Mouse (Mus musculus): ENCODE results near the gene Il13ra1. TPM values are rescaled to one million over a fixed set of nuclear protein-coding genes. Genes with fewer than 3 reads are reported as not detected.

Il13ra1 gene
- polyA plus RNA-seq, 1 experiment from 2014 or later = 30.7 TPM

DNA sequence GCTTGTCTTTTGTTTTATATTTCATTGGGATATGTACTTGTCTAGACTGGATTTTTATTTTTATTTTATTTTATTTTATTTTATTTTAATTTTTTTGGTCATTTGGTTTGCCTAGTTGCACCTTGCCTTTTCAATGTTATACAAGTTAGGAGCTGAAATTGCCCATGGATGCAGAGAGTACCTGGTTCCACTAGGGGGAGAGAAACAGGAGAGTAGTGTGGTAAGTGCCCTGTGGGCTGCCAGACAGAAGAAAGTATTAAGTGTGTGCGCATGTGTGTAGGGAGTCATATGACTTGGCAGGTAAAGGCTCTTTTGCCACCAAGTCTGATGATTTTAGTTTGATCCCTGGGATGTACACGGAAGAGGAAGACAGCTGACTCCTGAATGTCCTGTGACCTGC is 97.6 kb downstream of the Il13ra1 start:
- Histone ChIP-seq H3K4me3 (no peak overlapping the region), H3K9ac (no peak overlapping the region), H3K4me1 (replicated peaks) (no peaks in the 10 kb centered on the region), H3K36me3 (no peaks in the 10 kb centered on the region), H3K4me2 (no peak overlapping the region), H3K9me3 (replicated peaks) (no peaks in the 10 kb centered on the region), H3K27me3 (no peaks in the 10 kb centered on the region), H3K27ac (no peak overlapping the region)
- 78% methylated on average over 2 of the region's 2 CpGs for WGBS
- no peak for ATAC-seq (replicated peaks; ENCODE audit: insufficient number of reproducible peaks, insufficient read depth, low FRiP score, low read depth)

DNA sequence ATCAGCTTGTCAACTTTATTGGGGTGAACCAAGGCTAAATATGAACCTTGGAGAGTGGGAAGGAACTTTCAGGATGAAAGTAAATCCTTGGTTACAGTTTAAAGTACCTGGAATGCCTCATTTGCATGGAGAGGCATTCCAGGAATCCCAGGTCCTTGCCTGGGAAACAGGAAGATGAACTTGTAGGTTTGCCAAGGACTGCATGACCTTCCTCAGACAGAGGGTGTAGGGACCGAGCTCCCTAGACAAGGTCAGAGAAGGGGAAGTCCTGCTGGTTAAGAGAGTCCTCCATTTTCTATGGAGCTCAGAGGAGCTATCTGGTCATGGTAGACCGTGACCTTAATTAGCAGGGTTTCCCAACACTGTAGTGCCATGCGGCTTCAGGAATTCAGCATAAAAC is 99.3 kb downstream of the Il13ra1 start:
- WGBS = 74% methylated on average over 3 of the region's 3 CpGs
- Histone ChIP-seq H3K9ac (no peak overlapping the region), H3K27ac (no peak overlapping the region), H3K27me3 (no peaks in the 10 kb centered on the region), H3K4me1 (replicated peaks) (no peaks in the 10 kb centered on the region), H3K9me3 (replicated peaks) (no peaks in the 10 kb centered on the region), H3K36me3 (no peaks in the 10 kb centered on the region), H3K4me2 (no peak overlapping the region), H3K4me3 (no peak overlapping the region)
- no peak for ATAC-seq (replicated peaks; ENCODE audit: insufficient number of reproducible peaks, insufficient read depth, low FRiP score, low read depth)

Other genes starting within 250 kb of the Il13ra1 start
- gene Dock11, start 223.3 kb upstream of the Il13ra1 start, polyA plus RNA-seq (2015; fragmentation: Nextera tagmentation; extraction: Ambion mirVana) = 6.1 and 7.0 TPM in 2 replicates
- gene Zcchc12, start 83.8 kb downstream of the Il13ra1 start, polyA plus RNA-seq (2015; fragmentation: Nextera tagmentation; extraction: Ambion mirVana) = 3.0 and 4.8 TPM in 2 replicates
- gene Lonrf3, start 216.2 kb downstream of the Il13ra1 start, polyA plus RNA-seq (2015; fragmentation: Nextera tagmentation; extraction: Ambion mirVana) = 0.16 and 0.23 TPM in 2 replicates